In genomic region chr5:137787151-137787928, GRCm38 (mm10) we compare ENCODE assay signal across 7 mouse cellular contexts. TPM values are rescaled to one million over a fixed set of nuclear protein-coding genes. Genes with fewer than 3 reads are reported as not detected.
A peak's percentile ranks its signal among the peaks of the same experiment; 100 is the strongest.
DNase-seq lines count a peak whose midpoint lies in the region; ATAC-seq lines count a peak whose summit lies in the region.

Mepce (minus strand) TSS chr5:137787655.
Zcwpw1 (plus strand) TSS chr5:137787798.

- H3K9ac ChIP-seq in midbrain, embryonic 13.5 days (replicated peaks) = peak within 1 kb of the TSS; percentile 98

- peak; percentile 36 for ATAC-seq in granulocyte monocyte progenitor cell, adult 5-6 weeks (replicated peaks; ENCODE audit: poor library complexity, severe bottlenecking)
- peak; percentile 76 for ATAC-seq in midbrain, embryonic 13.5 days

- no peaks in the 10 kb centered on the region for H3K9me3 ChIP-seq in embryonic facial prominence, embryonic 10.5 days
- no peaks in the 10 kb centered on the region for H3K9me3 ChIP-seq in limb, embryonic 10.5 days (replicated peaks)
- no peaks in the 10 kb centered on the region for H3K9me3 ChIP-seq in midbrain, embryonic 13.5 days

- peak within 1 kb of the TSS; percentile 98 for H3K4me2 ChIP-seq in midbrain, embryonic 13.5 days (replicated peaks)

- H3K4me3 ChIP-seq in embryonic facial prominence, embryonic 10.5 days = peak within 1 kb of the TSS; percentile 95
- peak within 1 kb of the TSS; percentile 91 for H3K4me3 ChIP-seq in limb, embryonic 10.5 days
- H3K4me3 ChIP-seq in midbrain, embryonic 13.5 days (replicated peaks) = peak within 1 kb of the TSS; percentile 84

- H3K27me3 ChIP-seq in embryonic facial prominence, embryonic 10.5 days (replicated peaks; ENCODE audit: low read depth, poor library complexity, severe bottlenecking) = peaks cover 12% of the 10 kb centered on the region; the same call in 1 of the 2 replicates
- peaks cover 15% of the 10 kb centered on the region for H3K27me3 ChIP-seq in limb, embryonic 10.5 days (ENCODE audit: low read depth, poor library complexity, severe bottlenecking)
- peaks cover 12% of the 10 kb centered on the region for H3K27me3 ChIP-seq in midbrain, embryonic 13.5 days

- DNase-seq in adrenal gland, postnatal 10 days = peak; percentile 97
- DNase-seq in embryonic facial prominence, embryonic 10.5 days (ENCODE audit: low spot score) = peak; percentile 96
- DNase-seq in kidney, adult 11 months = peak; percentile 95
- DNase-seq in limb, embryonic 10.5 days (ENCODE audit: low spot score) = peak; percentile 96
- peak; percentile 93 for DNase-seq in spleen, adult 12 weeks (ENCODE audit: low spot score)

- H3K36me3 ChIP-seq in embryonic facial prominence, embryonic 10.5 days (replicated peaks) = peaks cover 29% of the 10 kb centered on the region
- peaks cover 30% of the 10 kb centered on the region for H3K36me3 ChIP-seq in limb, embryonic 10.5 days
- H3K36me3 ChIP-seq in midbrain, embryonic 13.5 days = peaks cover 25% of the 10 kb centered on the region

- peaks cover 38% of the 10 kb centered on the region for H3K4me1 ChIP-seq in embryonic facial prominence, embryonic 10.5 days
- peaks cover 37% of the 10 kb centered on the region for H3K4me1 ChIP-seq in limb, embryonic 10.5 days
- H3K4me1 ChIP-seq in midbrain, embryonic 13.5 days (replicated peaks) = peaks cover 36% of the 10 kb centered on the region

- peak within 1 kb of the TSS; percentile 98 for H3K27ac ChIP-seq in embryonic facial prominence, embryonic 10.5 days (replicated peaks)
- peak within 1 kb of the TSS; percentile 97 for H3K27ac ChIP-seq in limb, embryonic 10.5 days
- H3K27ac ChIP-seq in midbrain, embryonic 13.5 days = peak within 1 kb of the TSS; percentile 98

- WGBS in embryonic facial prominence, embryonic 10.5 days = under 1% methylated on average over 48 of the region's 48 CpGs
- WGBS in limb, embryonic 10.5 days = under 1% methylated on average over 48 of the region's 48 CpGs
- under 1% methylated on average over 48 of the region's 48 CpGs for WGBS in midbrain, embryonic 13.5 days

RNA-seq across cellular contexts. Expression of gene Mepce, which starts in this region (rescaled TPM):
- 10 to 100 TPM; 43.5 to 47.9 TPM for total RNA-seq in adrenal gland, postnatal 10 days (2021)
- polyA plus RNA-seq in embryonic facial prominence, embryonic 10.5 days (2016; fragmentation: Nextera tagmentation; extraction: Ambion mirVana) = 9.1 and 11.5 TPM in 2 replicates
- total RNA-seq in granulocyte monocyte progenitor cell, adult 5-6 weeks (2014; fragmentation: Nextera tagmentation) = 33.9 and 35.2 TPM in 2 replicates
- total RNA-seq in granulocyte monocyte progenitor cell, adult 5-6 weeks (2017) = 14.5 and 48.4 TPM in 2 replicates
- 11.3 and 11.8 TPM in 2 replicates for polyA plus RNA-seq in limb, embryonic 10.5 days (2016; fragmentation: Nextera tagmentation; extraction: Ambion mirVana)
- polyA plus RNA-seq in midbrain, embryonic 13.5 days (2015; fragmentation: Nextera tagmentation; extraction: Ambion mirVana) = 10.6 and 11.0 TPM in 2 replicates

RNA-seq across cellular contexts. Expression of gene Zcwpw1, which starts in this region (rescaled TPM):
- 1 to 10 TPM; 5.9 to 6.7 TPM for total RNA-seq in adrenal gland, postnatal 10 days (2021)
- 14.5 and 17.5 TPM in 2 replicates for polyA plus RNA-seq in embryonic facial prominence, embryonic 10.5 days (2016; fragmentation: Nextera tagmentation; extraction: Ambion mirVana)
- 1.0 and 2.6 TPM in 2 replicates for total RNA-seq in granulocyte monocyte progenitor cell, adult 5-6 weeks (2014; fragmentation: Nextera tagmentation)
- total RNA-seq in granulocyte monocyte progenitor cell, adult 5-6 weeks (2017) = 12.7 and 13.0 TPM in 2 replicates
- 8.4 and 15.8 TPM in 2 replicates for polyA plus RNA-seq in limb, embryonic 10.5 days (2016; fragmentation: Nextera tagmentation; extraction: Ambion mirVana)
- polyA plus RNA-seq in midbrain, embryonic 13.5 days (2015; fragmentation: Nextera tagmentation; extraction: Ambion mirVana) = 10.9 and 12.0 TPM in 2 replicates

Comparison
In these comparisons a context has a peak if more than half of its experiments do, and no peak if none do; other contexts are left out.
1. Peak in every context shown above with its lines: DNase-seq, ATAC-seq, H3K4me3 ChIP-seq and H3K27ac ChIP-seq.